Mouse (Mus musculus): ENCODE results near the gene Nadsyn1.

- TF ChIP-seq GATA1 (IDR thresholded peaks at IDR 0.05; ENCODE audit: low read length) (no peak), TAL1 (IDR thresholded peaks at IDR 0.05; ENCODE audit: low read length) (no peak)
Measured at GRCm38 (mm10) chr7:143755357-143756124, 67.1 kb downstream of the Nadsyn1 start.
